Mouse (Mus musculus) MEL (cell line): ENCODE measurements around the gene Wdr24.

ENCODE experiments used
- CTCF ChIP-seq, 3 experiments: IDR thresholded peaks in 2 of 3; conservative IDR thresholded peaks in 1 of 3; 2 replicates each; pipeline ENCODE4 v1.5.1; 2011 to 2012; ENCODE audit warnings: low read length in 3 of 3, low read depth in 2 of 3, mild to moderate bottlenecking in 2 of 3, improper control_type of control experiment in 1 of 3, inconsistent platforms in 1 of 3, mixed read lengths in 1 of 3, moderate library complexity in 1 of 3; ENCODE audit not compliant: control insufficient read depth in 1 of 3, insufficient read depth in 1 of 3, poor library complexity in 1 of 3, severe bottlenecking in 1 of 3
- EP300 ChIP-seq, 2 experiments: IDR thresholded peaks; 2 replicates each; pipeline ENCODE4 v1.6.1; 2011; ENCODE audit warnings: improper control_type of control experiment in 2 of 2, low read length in 2 of 2, low read depth in 1 of 2, mild to moderate bottlenecking in 1 of 2
- SIN3A ChIP-seq: IDR thresholded peaks from 2 replicates; pipeline ENCODE4 v1.6.1; 2012; ENCODE audit warnings: low read length, improper control_type of control experiment, inconsistent platforms
- TCF12 ChIP-seq: IDR thresholded peaks from 2 replicates; pipeline ENCODE4 v1.6.1; 2014; ENCODE audit warnings: low read depth, mild to moderate bottlenecking, inconsistent platforms, low read length, improper control_type of control experiment, moderate library complexity
- ZNF384 ChIP-seq: IDR thresholded peaks from 2 replicates; pipeline ENCODE4 v1.6.1; 2012; ENCODE audit warnings: low read depth, mild to moderate bottlenecking, inconsistent platforms, low read length, improper control_type of control experiment

DNA sequence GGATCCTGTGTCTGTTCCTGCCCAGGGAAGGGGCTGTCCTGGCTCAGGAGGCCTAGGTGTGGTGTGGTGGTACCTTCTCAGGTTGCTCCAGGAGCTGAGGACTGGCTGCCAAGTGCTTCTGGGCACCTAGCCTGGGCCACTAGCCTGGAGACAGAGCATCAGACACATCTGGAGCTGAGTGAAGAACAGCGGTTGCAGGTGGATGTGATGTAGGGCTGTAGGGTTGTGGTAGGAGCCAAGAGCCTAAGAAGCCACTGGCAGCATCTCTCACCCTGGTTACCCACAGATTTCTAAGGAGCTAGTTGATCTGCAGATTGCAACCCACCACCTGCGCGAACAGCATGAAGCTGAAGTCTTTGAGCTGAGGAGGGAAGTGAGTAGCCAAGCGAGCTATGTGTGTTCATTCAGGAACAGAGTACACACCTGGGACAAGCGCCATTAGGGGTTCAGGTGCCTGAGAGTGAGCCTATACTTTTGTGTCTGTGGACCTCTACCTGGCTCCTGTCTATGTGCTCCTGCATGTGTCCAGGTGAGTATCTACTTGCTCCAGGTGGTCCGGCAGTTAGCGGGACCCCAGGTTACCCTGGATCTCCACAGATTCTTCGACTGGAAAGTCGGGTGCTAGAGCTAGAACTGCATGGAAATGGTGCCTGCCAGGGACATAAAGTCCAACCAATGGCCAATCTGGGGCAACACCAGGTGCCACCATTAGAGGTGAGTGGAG lies 36.5 kb upstream of the Wdr24 start:
- no peak for TF ChIP-seq EP300 (IDR thresholded peaks at IDR 0.05; ENCODE audit: low read depth in 1 of 2, low read length in 2 of 2)
- no peak for TF ChIP-seq ZNF384
- no peak for TF ChIP-seq SIN3A
- TF ChIP-seq TCF12: no peak
- no peak for TF ChIP-seq CTCF (IDR thresholded peaks at IDR 0.05 in 2 of 3, conservative IDR thresholded peaks at IDR 0.05 in 1 of 3; ENCODE audit: control insufficient read depth in 1 of 3, insufficient read depth in 1 of 3, low read depth in 2 of 3, low read length in 3 of 3, poor library complexity in 1 of 3, severe bottlenecking in 1 of 3)
